ENCODE assay signal across 8 mouse cellular contexts in genomic region chr8:105604804-105605381, GRCm38 (mm10). TPM values are rescaled to one million over a fixed set of nuclear protein-coding genes. Genes with fewer than 3 reads are reported as not detected.
A peak's percentile ranks its signal among the peaks of the same experiment; 100 is the strongest.
DNase-seq lines count a peak whose midpoint lies in the region; ATAC-seq lines count a peak whose summit lies in the region.

Ripor1 (plus strand) TSS chr8:105605255.

- peak; percentile 81 for DNase-seq in 3134 (ENCODE audit: extremely low read depth, insufficient read length, low spot score)
- DNase-seq in adrenal gland, adult 2 months, result peak; percentile 90
- peak; percentile 88 for DNase-seq in embryo, embryonic 9.5 days (ENCODE audit: extremely low spot score)
- DNase-seq in gonadal fat pad, adult 2 months (ENCODE audit: low read depth), result peak; percentile 30
- peak; percentile 75 to 85 for DNase-seq in spleen, postnatal 10 days (ENCODE audit: low spot score in 2 of 2)

- WGBS in intestine, embryonic 16.5 days, result under 1% methylated on average over 18 of the region's 42 CpGs
- 1% methylated on average over 35 of the region's 42 CpGs for WGBS in limb, embryonic 12.5 days
- WGBS in midbrain, embryonic 13.5 days, result under 1% methylated on average over 30 of the region's 42 CpGs

- H3K36me3 ChIP-seq in intestine, embryonic 16.5 days (ENCODE audit: control insufficient read depth, insufficient read depth, low read length), result no peaks in the 10 kb centered on the region
- no peaks in the 10 kb centered on the region for H3K36me3 ChIP-seq in limb, embryonic 12.5 days
- no peaks in the 10 kb centered on the region for H3K36me3 ChIP-seq in midbrain, embryonic 13.5 days

- H3K27ac ChIP-seq in intestine, embryonic 16.5 days (ENCODE audit: low read length), result peak within 1 kb of the TSS; percentile 87
- peak within 1 kb of the TSS; percentile 84 for H3K27ac ChIP-seq in limb, embryonic 12.5 days
- H3K27ac ChIP-seq in midbrain, embryonic 13.5 days, result peak within 1 kb of the TSS; percentile 93

- H3K4me3 ChIP-seq in intestine, embryonic 16.5 days (ENCODE audit: low read length), result peak within 1 kb of the TSS; percentile 81
- peak within 1 kb of the TSS; percentile 78 for H3K4me3 ChIP-seq in limb, embryonic 12.5 days (replicated peaks)
- peak within 1 kb of the TSS; percentile 90 for H3K4me3 ChIP-seq in midbrain, embryonic 13.5 days (replicated peaks)

- peak within 1 kb of the TSS; percentile 94 for H3K4me2 ChIP-seq in intestine, embryonic 16.5 days (ENCODE audit: low read depth, low read length)
- peak within 1 kb of the TSS; percentile 91 for H3K4me2 ChIP-seq in limb, embryonic 12.5 days
- H3K4me2 ChIP-seq in midbrain, embryonic 13.5 days (replicated peaks), result peak within 1 kb of the TSS; percentile 90

- peaks cover 19% of the 10 kb centered on the region for H3K4me1 ChIP-seq in intestine, embryonic 16.5 days (ENCODE audit: control insufficient read depth, insufficient read depth, low read length)
- H3K4me1 ChIP-seq in limb, embryonic 12.5 days (replicated peaks), result peaks cover 28% of the 10 kb centered on the region
- H3K4me1 ChIP-seq in midbrain, embryonic 13.5 days (replicated peaks), result peaks cover 32% of the 10 kb centered on the region

- H3K27me3 ChIP-seq in intestine, embryonic 16.5 days (replicated peaks; ENCODE audit: control insufficient read depth, insufficient read depth, low read length), result no peaks in the 10 kb centered on the region
- H3K27me3 ChIP-seq in limb, embryonic 12.5 days, result no peaks in the 10 kb centered on the region
- no peaks in the 10 kb centered on the region for H3K27me3 ChIP-seq in midbrain, embryonic 13.5 days

- peak; percentile 90 for ATAC-seq in intestine, embryonic 16.5 days
- peak; percentile 61 for ATAC-seq in limb, embryonic 12.5 days (ENCODE audit: insufficient number of reproducible peaks, insufficient read depth, low FRiP score, low TSS enrichment, low read depth)
- peak; percentile 77 for ATAC-seq in midbrain, embryonic 13.5 days

- peak within 1 kb of the TSS; percentile 87 for H3K9ac ChIP-seq in intestine, embryonic 16.5 days (ENCODE audit: low read depth, low read length)
- peak within 1 kb of the TSS; percentile 87 for H3K9ac ChIP-seq in limb, embryonic 12.5 days (replicated peaks)
- peak within 1 kb of the TSS; percentile 93 for H3K9ac ChIP-seq in midbrain, embryonic 13.5 days (replicated peaks)

- H3K9me3 ChIP-seq in intestine, embryonic 16.5 days (ENCODE audit: control insufficient read depth, low read length), result no peaks in the 10 kb centered on the region
- H3K9me3 ChIP-seq in limb, embryonic 12.5 days, result no peaks in the 10 kb centered on the region
- no peaks in the 10 kb centered on the region for H3K9me3 ChIP-seq in midbrain, embryonic 13.5 days

RNA-seq across cellular contexts. Expression of gene Ripor1, which starts in this region (rescaled TPM):
- 10 to 100 TPM; 23.2 to 37.3 TPM for total RNA-seq in adrenal gland, adult 2 months (2021)
- polyA plus RNA-seq in adrenal gland, adult 2 months (2012; rRNA removed), result 29.8 and 33.0 TPM in 2 replicates
- polyA plus RNA-seq in gonadal fat pad, adult 2 months (2012; rRNA removed), result 17.2 and 22.1 TPM in 2 replicates
- 17.1 and 17.8 TPM in 2 replicates for polyA plus RNA-seq in intestine, embryonic 16.5 days (2015; fragmentation: Nextera tagmentation; extraction: Ambion mirVana)
- 11.3 and 16.8 TPM in 2 replicates for polyA plus RNA-seq in limb, embryonic 12.5 days (2016; fragmentation: Nextera tagmentation; extraction: Ambion mirVana)
- polyA plus RNA-seq in midbrain, embryonic 13.5 days (2015; fragmentation: Nextera tagmentation; extraction: Ambion mirVana), result 22.6 and 25.9 TPM in 2 replicates

Comparison
In these comparisons a context has a peak if more than half of its experiments do, and no peak if none do; other contexts are left out.
1. Peak in every context shown above with its lines: DNase-seq, ATAC-seq, H3K4me3 ChIP-seq and H3K27ac ChIP-seq.
2. DNase-seq: peak in every context shown above with its lines; median percentile 90 in adrenal gland, adult 2 months; 88 in embryo, embryonic 9.5 days; 81 in 3134; 80 in spleen, postnatal 10 days; 30 in gonadal fat pad, adult 2 months.